Mouse (Mus musculus) ovary, adult 18-20 months (tissue): ENCODE data around the gene Piezo1.

Experiments
- DNase-seq: peaks from one replicate; pipeline ENCODE4 v3.0.0; 2022; ENCODE audit warnings: low spot score, mixed read lengths

The Piezo1 gene

GRCm38 (mm10) chr8:122544138-122544537 lies 7.0 kb downstream of the Piezo1 start:
- DNase-seq: no peak

- DNase-seq: no peak
Measured at GRCm38 (mm10) chr8:122538310-122539076, 12.6 kb downstream of the Piezo1 start.

- no peak for DNase-seq
Measured at GRCm38 (mm10) chr8:122537812-122538211, 13.3 kb downstream of the Piezo1 start.

DNA sequence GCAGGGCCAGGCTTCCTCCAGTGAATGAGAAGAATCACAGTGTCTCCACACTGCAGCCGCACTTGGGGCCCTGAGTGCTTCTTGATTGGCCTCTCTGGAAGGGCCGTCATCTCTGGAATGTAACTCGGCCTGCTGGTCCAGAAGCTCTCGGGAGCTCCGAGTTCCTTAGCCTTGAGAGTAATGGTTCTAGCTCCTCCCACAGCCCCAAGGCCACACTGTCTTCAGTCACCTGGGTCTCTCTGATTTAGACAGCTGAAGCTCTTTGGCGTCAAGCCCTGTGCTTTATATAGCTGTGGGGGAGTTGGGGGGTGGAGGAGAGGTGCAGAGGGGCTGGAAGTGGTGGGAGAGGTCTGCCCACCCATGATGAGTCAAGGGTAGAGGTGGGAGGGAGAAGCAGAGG lies 14.1 kb downstream of the Piezo1 start:
- peak; percentile 81 for DNase-seq

- DNase-seq: no peak
Measured at GRCm38 (mm10) chr8:122531312-122531711, 19.8 kb downstream of the Piezo1 start.

- no peak for DNase-seq
Measured at GRCm38 (mm10) chr8:122529159-122529558, 22.0 kb downstream of the Piezo1 start.

DNA sequence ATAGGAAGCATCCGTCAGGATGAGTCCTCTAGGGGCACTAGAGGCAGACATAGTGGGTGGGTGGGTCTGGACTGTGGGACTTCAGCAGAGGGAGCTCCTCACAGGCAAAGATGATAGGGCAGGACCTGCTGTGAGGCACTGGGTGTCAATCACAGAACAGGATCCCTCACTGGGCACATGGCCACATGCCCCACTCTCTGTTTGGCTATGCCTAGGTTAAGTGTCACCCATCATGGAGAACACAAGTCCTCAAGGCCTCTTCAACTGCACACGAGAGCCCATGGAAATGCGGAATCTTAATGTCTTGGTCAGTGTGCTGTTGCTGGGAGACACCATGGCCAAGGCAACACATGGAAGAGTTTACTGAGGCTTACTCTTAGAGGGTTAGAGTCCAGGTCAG lies 23.2 kb downstream of the Piezo1 start:
- DNase-seq: no peak

DNA sequence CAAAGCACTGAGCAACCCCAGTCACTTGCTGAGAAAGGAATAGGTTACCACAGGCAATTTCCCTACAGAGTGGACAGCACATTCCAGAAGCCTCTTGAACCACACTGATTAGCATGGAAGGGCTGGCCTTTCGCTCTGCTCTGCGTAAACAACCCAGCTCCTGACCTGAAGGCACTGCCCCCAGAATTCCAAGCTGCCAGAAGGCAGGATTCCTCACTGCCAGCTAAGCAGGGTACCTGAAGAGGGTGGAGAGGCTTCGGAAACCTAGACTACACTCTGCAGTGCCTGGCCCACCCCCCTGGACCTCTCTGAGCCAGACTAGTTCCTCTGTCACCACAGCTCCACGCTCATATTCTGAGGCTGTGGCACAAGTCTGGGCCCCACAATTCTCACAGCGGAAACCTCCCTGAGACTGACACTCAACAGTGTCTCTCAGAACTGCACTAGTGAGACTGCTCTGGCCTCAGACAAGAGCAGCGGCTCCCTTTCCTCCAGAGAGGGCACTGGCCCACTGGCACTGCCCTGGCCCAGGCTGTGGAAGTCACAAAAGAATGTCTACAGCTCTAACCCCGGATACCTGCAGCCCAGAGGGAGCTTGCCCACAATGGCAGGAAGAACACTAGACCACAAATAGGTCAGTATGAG lies 24.5 kb downstream of the Piezo1 start:
- peak; percentile 36 for DNase-seq

- no peak for DNase-seq
Measured at GRCm38 (mm10) chr8:122526084-122526483, 25.0 kb downstream of the Piezo1 start.

GRCm38 (mm10) chr8:122525004-122525403 lies 26.1 kb downstream of the Piezo1 start:
- no peak for DNase-seq

DNA sequence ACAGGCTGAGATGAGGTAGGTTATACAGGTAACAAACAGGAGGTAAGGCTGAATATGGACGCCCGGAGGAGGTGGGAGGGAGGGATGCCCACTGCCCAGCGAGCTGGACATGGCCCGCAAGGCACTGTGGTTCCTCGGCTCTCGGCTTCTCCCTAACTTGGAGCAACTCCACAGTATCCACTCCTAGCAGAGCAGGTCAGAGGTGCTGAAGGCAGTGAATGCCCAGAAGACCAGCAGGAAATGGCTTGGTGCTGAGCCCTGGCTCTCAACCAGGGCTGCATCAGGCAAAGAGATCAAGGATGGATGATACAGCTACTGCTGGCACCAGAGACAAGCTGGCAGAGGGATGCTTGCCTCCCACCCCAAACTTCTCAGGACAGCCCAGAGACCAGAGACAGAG lies 26.6 kb downstream of the Piezo1 start:
- DNase-seq: no peak

DNA sequence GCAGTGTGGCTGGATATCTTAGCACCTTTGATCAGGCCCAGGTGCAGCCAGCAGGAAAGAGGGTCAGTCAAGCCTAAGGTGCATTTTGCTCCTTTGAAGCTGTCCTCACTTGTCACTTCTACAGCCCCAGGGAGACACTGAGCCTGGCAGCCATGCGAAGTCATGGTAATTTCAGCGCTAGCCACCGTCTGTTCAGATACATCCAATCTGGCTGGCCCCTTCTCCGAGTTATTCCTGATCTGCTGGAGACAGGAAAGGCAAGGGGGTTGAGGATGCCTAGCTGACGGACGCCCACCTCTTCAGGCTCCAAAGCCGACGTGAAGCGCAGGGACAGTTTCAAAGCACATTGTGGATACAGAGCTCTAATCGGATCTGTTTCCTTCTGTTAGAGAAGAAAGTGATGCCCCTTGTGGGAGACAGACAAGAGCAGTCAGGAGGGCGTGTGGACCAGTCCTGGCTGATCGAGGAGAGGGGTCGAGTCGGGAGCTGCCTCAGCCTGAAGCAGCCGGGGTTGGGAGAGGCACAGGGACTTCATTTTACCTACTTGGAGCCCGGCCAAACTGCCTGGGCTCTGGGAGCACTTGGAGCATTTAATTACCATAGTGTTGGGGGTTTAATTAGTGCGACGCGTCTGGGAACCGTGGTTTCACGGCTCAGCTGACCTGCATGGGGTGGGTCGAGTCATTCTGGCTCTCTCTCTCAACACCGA lies 27.3 kb downstream of the Piezo1 start:
- DNase-seq: no peak

DNA sequence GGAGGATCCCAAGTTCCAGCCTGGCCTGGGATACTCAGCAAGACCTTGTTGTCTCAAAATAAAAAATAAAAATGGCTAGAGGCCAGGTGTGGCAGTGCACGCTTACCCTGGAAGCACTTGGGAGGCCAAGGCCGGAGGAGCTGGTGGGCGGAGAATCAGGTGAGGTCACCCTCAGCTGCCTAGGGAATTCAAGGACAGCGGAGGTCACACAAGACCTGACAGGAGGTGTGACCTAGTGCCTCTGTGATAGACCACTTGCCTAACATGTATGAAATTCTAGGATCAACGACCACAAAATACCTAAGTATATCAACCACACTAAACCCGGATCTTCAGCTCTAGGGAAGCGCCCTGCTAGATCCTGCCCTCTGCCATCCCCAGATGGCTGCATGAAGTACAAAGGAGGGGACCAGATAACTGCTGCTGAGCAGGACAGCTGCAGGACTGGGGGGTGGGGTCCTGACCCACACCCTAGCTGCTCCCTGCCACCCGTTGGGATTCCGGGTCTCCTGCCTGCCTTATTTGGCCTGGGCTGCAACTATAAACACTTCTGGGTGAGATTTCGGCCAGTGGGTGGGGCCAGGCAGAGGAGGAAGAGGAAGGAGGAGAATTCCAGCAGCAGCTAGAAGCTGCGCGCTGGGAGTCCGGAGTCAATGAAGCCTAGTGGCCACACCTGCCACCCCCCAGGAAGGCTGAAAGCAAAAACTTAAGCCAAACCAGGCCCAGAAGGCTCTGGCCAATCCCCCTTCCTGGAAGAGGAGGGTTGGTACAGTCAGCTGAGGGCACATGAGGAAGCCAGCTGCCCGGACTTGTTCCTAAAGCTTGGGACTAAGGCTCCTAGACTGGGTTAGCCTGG lies 28.1 kb downstream of the Piezo1 start:
- peak; percentile 49 for DNase-seq

DNA sequence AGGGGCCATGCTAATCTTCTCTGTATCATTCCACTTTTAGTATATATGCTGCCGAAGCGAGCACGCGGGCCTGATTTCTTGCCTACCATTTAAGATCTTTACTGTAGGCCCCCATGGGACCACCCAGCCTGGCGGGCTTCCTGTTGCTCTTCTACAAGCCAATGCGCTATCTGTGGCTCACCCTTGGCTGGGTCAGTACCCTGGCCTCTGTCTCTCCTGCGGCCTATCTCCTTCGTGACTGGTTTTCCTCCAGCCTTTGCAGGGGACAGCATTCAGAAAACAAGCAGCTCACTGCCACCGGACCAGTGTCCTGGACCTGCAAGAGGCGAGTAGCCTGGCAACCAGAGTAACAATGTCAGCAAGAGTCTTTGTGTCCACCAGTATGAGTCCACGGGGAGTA lies 30.5 kb downstream of the Piezo1 start:
- no peak for DNase-seq

- no peak for DNase-seq
Measured at GRCm38 (mm10) chr8:122517541-122518190, 33.5 kb downstream of the Piezo1 start.

DNA sequence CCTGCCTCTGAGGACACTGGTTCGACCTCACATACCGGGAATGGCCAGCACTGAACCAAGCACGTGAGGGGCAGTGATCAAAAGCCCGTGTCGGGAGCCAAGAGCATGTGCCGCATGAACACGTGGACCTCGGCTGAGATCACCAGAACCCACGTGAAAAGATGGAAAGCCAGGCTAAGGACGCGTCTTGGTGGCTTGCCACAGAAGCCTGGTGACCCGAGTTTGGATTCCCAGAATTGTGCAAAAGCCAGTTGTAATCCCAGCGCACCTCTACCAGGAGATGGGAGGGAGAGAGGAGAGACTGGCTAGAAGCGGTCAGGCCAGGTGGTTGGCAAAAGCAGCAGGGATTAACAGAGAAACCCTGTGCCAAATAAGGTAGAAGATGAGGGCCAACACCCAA lies 35.4 kb downstream of the Piezo1 start:
- no peak for DNase-seq

DNA sequence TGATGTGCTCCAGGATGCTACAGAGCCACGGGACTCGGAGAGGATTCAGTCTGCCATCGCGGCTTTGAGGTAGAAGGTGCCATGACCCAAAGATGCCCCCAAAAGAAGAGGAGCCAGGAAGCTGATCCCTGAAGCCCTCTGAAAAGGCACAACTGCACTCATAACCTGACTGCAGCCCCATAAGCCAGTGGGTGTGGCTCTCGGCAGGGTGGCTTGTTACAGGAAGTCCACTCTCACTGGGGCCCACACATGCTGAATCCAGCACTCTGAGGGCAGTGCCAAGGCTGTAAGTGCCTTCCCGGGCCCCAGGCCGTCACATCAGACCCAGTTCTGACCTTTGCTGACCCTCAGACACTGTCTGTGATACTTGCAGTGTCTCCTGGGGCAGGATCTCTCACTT lies 38.7 kb downstream of the Piezo1 start:
- DNase-seq: no peak

GRCm38 (mm10) chr8:122511552-122511951 lies 39.6 kb downstream of the Piezo1 start:
- no peak for DNase-seq

DNA sequence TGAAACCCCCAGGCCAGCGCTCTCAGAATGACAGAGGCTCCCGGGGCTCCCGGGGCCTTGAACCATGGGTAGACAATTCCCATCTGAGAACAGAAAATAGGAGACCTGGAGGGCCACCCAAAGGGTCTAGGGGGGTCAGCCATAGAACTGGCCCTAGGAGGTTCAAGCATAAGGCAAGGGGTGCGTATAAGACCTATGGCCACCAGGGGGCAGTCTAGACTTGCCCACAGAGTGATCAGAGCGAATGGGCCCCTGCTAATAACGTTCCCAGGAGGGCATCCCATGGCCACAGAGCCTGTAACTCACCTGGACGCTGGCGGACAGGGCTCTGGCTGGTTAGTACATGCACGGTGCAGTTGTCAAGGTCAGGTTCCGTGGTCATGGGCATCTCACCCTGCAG lies 50.3 kb downstream of the Piezo1 start:
- peak; percentile 49 for DNase-seq

- DNase-seq: no peak
Measured at GRCm38 (mm10) chr8:122497912-122498311, 53.2 kb downstream of the Piezo1 start.

- no peak for DNase-seq
Measured at GRCm38 (mm10) chr8:122497016-122497734, 54.0 kb downstream of the Piezo1 start.
